Mouse (Mus musculus) thymus, adult 2 months (tissue): Measurements from ENCODE around the gene B3gat2.

Source experiments
- CTCF ChIP-seq: fragments of 200-500 bp; IDR thresholded peaks from 2 replicates; pipeline ENCODE4 v1.5.1; 2012; ENCODE audit warnings: mild to moderate bottlenecking, control low read depth, low read length, moderate library complexity, borderline replicate concordance; ENCODE audit not compliant: control insufficient read depth, poor library complexity, insufficient read depth; ENCODE audit errors: extremely low read depth
- POLR2A ChIP-seq: fragments of 200-500 bp; IDR thresholded peaks from 2 replicates; pipeline ENCODE4 v1.6.1; 2012; ENCODE audit warnings: mild to moderate bottlenecking, low read length, control low read depth, moderate library complexity; ENCODE audit not compliant: control insufficient read depth, poor library complexity, insufficient read depth; ENCODE audit errors: extremely low read depth

GRCm38 (mm10) chr1:23834246-23834645 is 72.7 kb downstream of the B3gat2 start:
- TF ChIP-seq POLR2A (no peak), CTCF (no peak)
